ENCODE assay signal across 9 mouse cellular contexts in genomic region chr19:45813263-45813662, GRCm38 (mm10). TPM values are rescaled to one million over a fixed set of nuclear protein-coding genes. Genes with fewer than 3 reads are reported as not detected.
DNase-seq lines count a peak whose midpoint lies in the region; TF ChIP-seq lines count a peak whose summit lies in the region.
"Had no signal": no experiment of that assay in that cellular context is flagged by ENCODE, and none has a peak within 500 bp of the region (broad histone marks: within the 10 kb centered on the region; RNA-seq: fewer than 3 reads in every experiment).

No protein-coding gene starts in this region.

- peaks cover 6% of the 10 kb centered on the region for H3K4me1 ChIP-seq in cortical plate, adult 2 months (ENCODE audit: control insufficient read depth, insufficient read depth, low read length)

- DNase-seq in CD4-positive, CD25-positive, alpha-beta regulatory T cell, adult 2 months (ENCODE audit: low read depth, low spot score): peak; percentile 88
- peak; percentile 80 for DNase-seq in adipocyte (ENCODE audit: low spot score)
- DNase-seq in heart, adult 8-10 months (ENCODE audit: low spot score): peak; percentile 75
- peak; percentile 86 to 96 for DNase-seq in layer of hippocampus, adult 2 months (ENCODE audit: low spot score in 2 of 2)
- peak; percentile 92 for DNase-seq in lung, postnatal 14 days
- peak; percentile 57 for DNase-seq in retina, adult 2 months (ENCODE audit: low read depth, low spot score)
- DNase-seq in thymus, postnatal 25 days: peak; percentile 84

- H3K27ac ChIP-seq in cortical plate, adult 2 months (ENCODE audit: insufficient read depth, low read length): no peak overlapping the region
- no peak overlapping the region for H3K27ac ChIP-seq in layer of hippocampus, adult 2 months
- H3K27ac ChIP-seq: heart, embryonic 15.5 days had no signal

- H3K4me3 ChIP-seq in cortical plate, adult 2 months (ENCODE audit: insufficient read depth, low read length): no peak overlapping the region
- H3K4me3 ChIP-seq in layer of hippocampus, adult 2 months: peak overlapping the region; percentile 66

- peak; percentile 78 for TF ChIP-seq CTCF in cortical plate, adult 2 months (IDR thresholded peaks at IDR 0.05; ENCODE audit: extremely low read depth, insufficient read depth, low read length)
- peak; percentile 89 for TF ChIP-seq CTCF in layer of hippocampus, adult 2 months (conservative IDR thresholded peaks at IDR 0.05)

- TF ChIP-seq POLR2A in cortical plate, adult 2 months (IDR thresholded peaks at IDR 0.05; ENCODE audit: extremely low read depth, insufficient read depth, low read length): no peak

RNA-seq across cellular contexts. Expression of gene Kcnip2, which starts 2.6 kb away (rescaled TPM):
- 156 and 181 TPM in 2 replicates for polyA plus RNA-seq in cortical plate, adult 2 months (2012; rRNA removed)
- 100 to 1,000 TPM; 173 to 231 (median 203) TPM for total RNA-seq in heart, adult 8-10 months (2022)
- total RNA-seq in layer of hippocampus, adult 2 months (2021): 100 to 1,000 TPM; 212 to 222 TPM

RNA-seq across cellular contexts. Expression of gene Mgea5, which starts 29.6 kb away (rescaled TPM):
- 134 and 137 TPM in 2 replicates for polyA plus RNA-seq in cortical plate, adult 2 months (2012; rRNA removed)
- 10 to 100 TPM; 70.7 to 85.5 (median 82.4) TPM for total RNA-seq in heart, adult 8-10 months (2022)
- total RNA-seq in layer of hippocampus, adult 2 months (2021): 100 to 1,000 TPM; 166 to 170 TPM
